Mouse (Mus musculus): ENCODE data around the gene Appl2. TPM values are rescaled to one million over a fixed set of nuclear protein-coding genes. Genes with fewer than 3 reads are reported as not detected.

Gene Appl2
- total RNA-seq (2012; rRNA removed) (0.15 TPM in 1 of 2 replicates, not detected in the other), polyA plus RNA-seq (2012; ENCODE audit: insufficient read depth in 1 of 2, insufficient read length in 2 of 2, low read depth in 1 of 2, low replicate concordance in 2 of 2, missing spikeins in 1 of 2) (under 1 TPM in 1 of 2 experiments, not detected in 1; 0.99 TPM)

DNA sequence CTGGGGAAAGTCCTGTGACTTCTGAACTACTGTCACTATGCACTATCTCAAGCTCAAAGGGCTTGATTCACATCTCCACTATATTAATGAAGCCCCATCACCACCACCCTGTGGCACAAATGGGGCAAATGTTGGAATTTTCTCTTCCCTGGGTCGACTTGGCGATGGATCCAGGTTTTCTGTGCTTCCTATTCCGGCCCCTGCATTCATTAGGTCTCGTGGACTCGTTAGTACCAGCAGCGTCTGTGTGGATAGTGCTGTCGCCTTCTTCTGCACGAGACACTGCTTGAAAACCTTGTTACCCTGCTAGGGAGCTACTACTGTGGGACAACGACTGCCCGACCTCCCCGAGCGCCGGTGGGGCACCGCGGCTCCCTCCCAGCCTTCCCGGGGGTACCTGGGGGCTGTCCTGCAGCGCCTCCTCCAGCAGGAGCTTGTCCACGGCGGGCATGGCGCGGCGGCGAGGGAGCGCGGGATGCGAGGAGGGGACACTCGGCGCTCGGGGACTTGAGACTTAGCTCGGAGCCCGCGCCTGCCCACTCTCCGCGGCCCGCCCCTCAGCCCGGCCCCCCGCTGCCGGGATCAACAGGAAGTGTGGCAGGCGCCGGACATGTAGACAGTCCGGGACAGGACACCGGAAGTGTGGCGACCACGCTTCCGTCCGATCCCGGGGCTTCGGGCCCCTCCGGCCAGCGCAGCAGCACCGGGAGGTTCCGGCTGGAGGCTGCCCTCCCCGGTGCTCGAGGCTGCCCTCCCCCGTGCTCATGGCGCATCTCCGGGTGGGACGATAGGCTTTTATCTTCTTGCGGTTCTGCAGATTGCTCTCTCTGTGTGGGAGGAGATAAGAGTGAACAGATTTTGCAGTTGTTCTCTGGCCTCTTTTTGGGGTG is at the start of gene Appl2:
Gene Appl2, minus strand, starts transcription at position 608 of the 890 bp plus-strand sequence.
- H3K27me3 ChIP-seq (ENCODE audit: control insufficient read depth in 1 of 2, insufficient read depth in 2 of 2, low read length in 2 of 2) = peaks cover 4 to 5% of the 10 kb centered on the region in 2 experiments; a peak in 2 of 4 replicates
- peak; percentile 50; the same call in 1 of the 2 replicates for TF ChIP-seq TAL1 (IDR thresholded peaks at IDR 0.05; ENCODE audit: low read length)
- no peak for TF ChIP-seq MYC (IDR thresholded peaks at IDR 0.05; ENCODE audit: low read depth, low read length)
- TF ChIP-seq BHLHE40 (IDR thresholded peaks at IDR 0.05; ENCODE audit: borderline replicate concordance, low read depth, low read length) = 0 out of 2 replicates have a peak, but pooled peaks have one; percentile 65
- no peak for TF ChIP-seq ZMIZ1 (IDR thresholded peaks at IDR 0.05; ENCODE audit: low read depth, low read length)
- TF ChIP-seq CHD2 (IDR thresholded peaks at IDR 0.05; ENCODE audit: low read length) = no peak
- TF ChIP-seq CHD1 (IDR thresholded peaks at IDR 0.05; ENCODE audit: low read depth, low read length) = no peak
- no peak for TF ChIP-seq CTCF (IDR thresholded peaks at IDR 0.05 in 2 of 3, conservative IDR thresholded peaks at IDR 0.05 in 1 of 3; ENCODE audit: control insufficient read depth in 1 of 3, insufficient read depth in 1 of 3, low read depth in 2 of 3, low read length in 3 of 3, poor library complexity in 1 of 3, severe bottlenecking in 1 of 3)
- TF ChIP-seq MAFK (IDR thresholded peaks at IDR 0.05; ENCODE audit: borderline replicate concordance, low read depth, low read length) = peak; percentile 71; the same call in 1 of the 2 replicates
- TF ChIP-seq RCOR1 (IDR thresholded peaks at IDR 0.05; ENCODE audit: low read depth, low read length) = peak; percentile 100
- TF ChIP-seq UBTF (IDR thresholded peaks at IDR 0.05; ENCODE audit: borderline replicate concordance, insufficient read depth, low read depth, low read length) = no peak
- TF ChIP-seq NELFE (IDR thresholded peaks at IDR 0.05; ENCODE audit: low read depth, low read length) = no peak
- TF ChIP-seq POLR2A (IDR thresholded peaks at IDR 0.05; ENCODE audit: control insufficient read depth in 1 of 2, insufficient read depth in 1 of 2, low read depth in 1 of 2, low read length in 2 of 2, poor library complexity in 1 of 2) = no peak
- TF ChIP-seq HCFC1 (IDR thresholded peaks at IDR 0.05; ENCODE audit: low read depth, low read length) = no peak; the same call in 1 of the 2 replicates
- TF ChIP-seq GABPA (IDR thresholded peaks at IDR 0.05; ENCODE audit: low read depth, low read length) = no peak
- TF ChIP-seq USF2 (IDR thresholded peaks at IDR 0.05; ENCODE audit: borderline replicate concordance in 1 of 2, insufficient read depth in 1 of 2, low read depth in 1 of 2, low read length in 2 of 2) = no peak
- TF ChIP-seq SIN3A (IDR thresholded peaks at IDR 0.05; ENCODE audit: low read length) = peak; percentile 60
- TF ChIP-seq TBP (IDR thresholded peaks at IDR 0.05; ENCODE audit: low read depth, low read length) = 0 out of 2 replicates have a peak, but pooled peaks have one; percentile 41
- TF ChIP-seq NRF1 (IDR thresholded peaks at IDR 0.05; ENCODE audit: insufficient read depth, low read depth, low read length, poor library complexity, severe bottlenecking) = 0 out of 2 replicates have a peak, but pooled peaks have one; percentile 24
- peak; percentile 81 for TF ChIP-seq MAZ (IDR thresholded peaks at IDR 0.05; ENCODE audit: low read depth, low read length)
- TF ChIP-seq ZC3H11A (IDR thresholded peaks at IDR 0.05; ENCODE audit: low read depth, low read length) = no peak
- TF ChIP-seq GATA1 (IDR thresholded peaks at IDR 0.05; ENCODE audit: low read depth, low read length) = peak; percentile 86
- TF ChIP-seq MAX (IDR thresholded peaks at IDR 0.05; ENCODE audit: low read length) = peak; percentile 39; the same call in 1 of the 2 replicates
- TF ChIP-seq POLR2AphosphoS2 (IDR thresholded peaks at IDR 0.05; ENCODE audit: low read length) = no peak
- no peak for TF ChIP-seq E2F4 (IDR thresholded peaks at IDR 0.05; ENCODE audit: borderline replicate concordance, low read depth, low read length)
- TF ChIP-seq EP300 (IDR thresholded peaks at IDR 0.05; ENCODE audit: low read depth in 1 of 2, low read length in 2 of 2) = peak; percentile 65 to 85
- TF ChIP-seq ZKSCAN1 (IDR thresholded peaks at IDR 0.05; ENCODE audit: low read depth, low read length) = no peak
- no peak for TF ChIP-seq KAT2A (conservative IDR thresholded peaks at IDR 0.05; ENCODE audit: low read depth, low read length)
- TF ChIP-seq RAD21 (IDR thresholded peaks at IDR 0.05; ENCODE audit: low read depth, low read length) = no peak
- peak; percentile 94 for TF ChIP-seq TCF12 (IDR thresholded peaks at IDR 0.05; ENCODE audit: low read depth, low read length)
- TF ChIP-seq MYB (IDR thresholded peaks at IDR 0.05; ENCODE audit: low read depth, low read length) = no peak
- peak; percentile 81 for TF ChIP-seq ETS1 (IDR thresholded peaks at IDR 0.05; ENCODE audit: low read depth, low read length)
- TF ChIP-seq USF1 (IDR thresholded peaks at IDR 0.05; ENCODE audit: low read depth, low read length) = no peak
- TF ChIP-seq ZNF384 (IDR thresholded peaks at IDR 0.05; ENCODE audit: low read depth, low read length) = no peak
- TF ChIP-seq SMC3 (IDR thresholded peaks at IDR 0.05; ENCODE audit: low read depth, low read length) = 0 out of 2 replicates have a peak, but pooled peaks have one; percentile 13

More for the DNA sequence above, at the start of gene Appl2:
- H3K36me3 ChIP-seq (ENCODE audit: control insufficient read depth in 1 of 2, insufficient read depth in 2 of 2, low read length in 2 of 2) = peaks cover 0 to 2% of the 10 kb centered on the region in 2 experiments; a peak in 1 of 4 replicates
- H3K4me3 ChIP-seq (ENCODE audit: control insufficient read depth in 1 of 2, insufficient read depth in 1 of 2, low read depth in 2 of 2, low read length in 2 of 2) = peak within 1 kb of the TSS in 1 of 2 experiments; percentile 17; a peak in 1 of 4 replicates
- H3K4me1 ChIP-seq (ENCODE audit: control insufficient read depth in 1 of 2, insufficient read depth in 2 of 2, low read length in 2 of 2) = peaks cover 4 to 27% of the 10 kb centered on the region in 2 experiments; a peak in 3 of 4 replicates
- no peaks in the 10 kb centered on the region for H3K79me2 ChIP-seq (ENCODE audit: control insufficient read depth, insufficient read depth, low read length, poor library complexity)
- no peak within 1 kb of the TSS for H3K9ac ChIP-seq (ENCODE audit: control insufficient read depth, low read depth, low read length, poor library complexity, severe bottlenecking)
- peak; percentile 51 for DNase-seq (ENCODE audit: low read depth, low spot score)
- no peaks in the 10 kb centered on the region for H3K9me3 ChIP-seq (replicated peaks; ENCODE audit: insufficient read depth, low read length)
- H3K27ac ChIP-seq (ENCODE audit: control insufficient read depth, low read depth, low read length) = no peak within 1 kb of the TSS
